Mouse (Mus musculus) erythroblast, embryonic 14.5 days (primary cell): ENCODE data around the gene Slc16a10.

Experiments used
- GATA1 ChIP-seq: IDR thresholded peaks from 2 replicates; pipeline ENCODE4 v1.6.1; 2012; ENCODE audit warnings: low read length, inconsistent platforms, mixed read lengths
- TAL1 ChIP-seq: IDR thresholded peaks from 3 replicates; pipeline ENCODE4 v1.6.1; 2012; ENCODE audit warnings: low read length, inconsistent platforms, mixed read lengths

DNA sequence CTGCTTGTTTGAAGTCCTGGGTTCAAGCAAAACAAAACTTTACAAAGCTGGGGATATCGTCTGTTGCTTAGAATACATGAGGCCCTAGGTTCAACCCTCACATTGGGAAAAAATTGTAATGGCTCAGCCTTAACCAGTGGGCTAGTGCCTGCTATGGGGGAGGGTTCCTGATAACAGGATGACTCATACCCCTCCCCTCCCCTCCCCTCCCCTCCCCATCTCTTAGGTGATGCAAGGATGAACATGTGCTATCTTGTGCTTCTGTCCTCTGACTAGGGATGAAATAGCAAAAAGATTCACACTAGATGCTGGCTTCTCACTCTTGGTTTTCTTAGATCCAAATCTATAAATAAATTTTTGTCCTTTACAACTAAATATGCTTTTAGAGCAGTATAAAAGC, 2.8 kb upstream of the Slc16a10 start:
- TF ChIP-seq GATA1, result no peak
- no peak for TF ChIP-seq TAL1
